Comparison of ENCODE assay signal across 18 mouse cellular contexts in the genomic region with DNA sequence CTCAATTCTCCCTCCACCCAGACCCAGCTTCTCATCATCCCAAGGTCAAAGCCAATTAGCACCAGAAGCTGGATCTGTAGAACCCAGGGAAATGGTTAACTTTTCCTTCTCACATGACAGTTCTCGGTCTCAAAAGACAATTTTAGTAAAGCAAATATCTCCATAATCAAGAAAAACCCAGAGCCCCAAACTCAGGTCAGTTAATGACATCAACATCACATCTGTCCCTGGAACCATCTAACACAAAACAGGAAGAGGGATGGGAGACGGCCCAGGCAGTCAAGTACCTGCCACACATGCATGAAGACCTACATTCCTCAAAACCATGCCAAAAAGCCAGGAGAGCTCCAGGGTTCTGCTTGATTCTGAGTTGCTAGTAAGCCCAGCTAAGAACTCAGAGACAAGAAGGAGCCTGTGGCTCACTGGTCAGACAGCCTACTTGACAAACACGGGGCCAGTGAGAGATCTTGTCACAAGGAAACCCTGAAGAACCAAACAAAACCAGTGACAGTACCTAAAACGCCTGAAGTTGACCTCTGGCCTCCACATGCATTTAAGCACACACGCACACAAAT. TPM values are rescaled to one million over a fixed set of nuclear protein-coding genes. Genes with fewer than 3 reads are reported as not detected.
"Had no signal": no experiment of that assay in that cellular context is flagged by ENCODE, and none has a peak within 500 bp of the region (broad histone marks: within the 10 kb centered on the region; RNA-seq: fewer than 3 reads in every experiment).

No protein-coding gene starts in this region.

- H3K27me3 ChIP-seq: limb, embryonic 15.5 days; liver, embryonic 15.5 days; neural tube, embryonic 15.5 days had no signal

- H3K36me3 ChIP-seq: limb, embryonic 15.5 days; liver, embryonic 15.5 days; midbrain, embryonic 10.5 days; neural tube, embryonic 15.5 days had no signal

- H3K27ac ChIP-seq: kidney, postnatal 0 days; limb, embryonic 15.5 days; liver, embryonic 15.5 days; midbrain, embryonic 10.5 days; neural tube, embryonic 15.5 days; stomach, postnatal 0 days had no signal

- H3K9ac ChIP-seq: limb, embryonic 15.5 days; liver, embryonic 15.5 days; lung, embryonic 14.5 days; neural tube, embryonic 15.5 days had no signal

- H3K4me2 ChIP-seq: limb, embryonic 15.5 days; liver, embryonic 15.5 days; lung, embryonic 14.5 days; neural tube, embryonic 15.5 days had no signal

- DNase-seq: layer of hippocampus, adult 9-11 months; layer of hippocampus, postnatal 36 days; lung, embryonic 14.5 days; lung, postnatal 10 days; lung, postnatal 4 days; midbrain, embryonic 14.5 days; right cerebral cortex, adult 18-20 months; thymus, postnatal 4 days had no signal

- H3K4me3 ChIP-seq: limb, embryonic 15.5 days; liver, embryonic 15.5 days; midbrain, embryonic 10.5 days; myocyte; neural tube, embryonic 15.5 days had no signal

- H3K4me1 ChIP-seq: limb, embryonic 15.5 days; liver, embryonic 15.5 days; midbrain, embryonic 10.5 days; neural tube, embryonic 15.5 days had no signal

- H3K9me3 ChIP-seq: limb, embryonic 15.5 days; liver, embryonic 15.5 days; midbrain, embryonic 10.5 days; neural tube, embryonic 15.5 days had no signal

RNA-seq across cellular contexts. Expression of gene Nr1h4, which starts 30.3 kb away (rescaled TPM):
- total RNA-seq: megakaryocyte, adult 5-6 weeks had no signal
- polyA plus RNA-seq: limb, embryonic 11.5 days; midbrain, embryonic 14.5 days; myocyte; neural tube, embryonic 11.5 days; neural tube, embryonic 15.5 days had no signal
